Mouse (Mus musculus): ENCODE results near the gene Dapp1. TPM values are rescaled to one million over a fixed set of nuclear protein-coding genes. Genes with fewer than 3 reads are reported as not detected.

Dapp1 gene
- polyA plus RNA-seq (2011; ENCODE audit: insufficient read depth, insufficient read length, low read depth, missing spikeins) = 3.2 and 9.9 TPM in 2 replicates

DNA sequence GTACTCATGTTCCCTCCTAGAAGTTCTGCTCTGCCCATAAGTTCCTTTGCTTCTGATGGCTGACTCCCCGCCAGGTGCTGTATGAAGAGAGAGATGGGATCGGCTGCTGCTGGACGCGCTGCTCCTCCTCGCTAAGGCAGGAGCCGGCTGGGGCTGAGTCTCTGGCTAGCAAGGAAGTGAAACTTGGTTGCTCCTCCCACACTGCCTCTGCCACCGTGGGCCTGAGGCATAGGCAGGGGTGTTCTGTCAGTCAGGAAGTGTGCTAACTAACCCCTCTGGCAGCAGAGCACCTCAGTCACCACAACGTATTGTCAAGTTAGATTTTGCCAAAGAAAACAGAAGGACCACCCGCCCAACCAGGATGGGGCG is at the start of gene Dapp1:
Gene Dapp1 (minus strand): TSS at position 164 of the 369 bp plus-strand sequence.
- Histone ChIP-seq H3K36me3 (ENCODE audit: control insufficient read depth, insufficient read depth, low read length, poor library complexity, severe bottlenecking) (no peaks in the 10 kb centered on the region), H3K4me3 (ENCODE audit: low read depth, low read length) (peak within 1 kb of the TSS; percentile 81), H3K9ac (ENCODE audit: low read depth, poor library complexity, severe bottlenecking) (peak within 1 kb of the TSS; percentile 64), H3K9me3 (replicated peaks; ENCODE audit: control insufficient read depth, insufficient read depth, low read length, poor library complexity, severe bottlenecking) (no peaks in the 10 kb centered on the region), H3K4me1 (ENCODE audit: control insufficient read depth, insufficient read depth, low read length) (no peaks in the 10 kb centered on the region), H3K27ac (ENCODE audit: insufficient read depth, low read length) (peak within 1 kb of the TSS; percentile 21), H3K27me3 (ENCODE audit: control insufficient read depth, insufficient read depth, low read length, poor library complexity, severe bottlenecking) (no peaks in the 10 kb centered on the region; the same call in 1 of the 2 replicates)
- TF ChIP-seq POLR2A (IDR thresholded peaks at IDR 0.05; ENCODE audit: insufficient read depth, low read length) (peak; percentile 18), EP300 (IDR thresholded peaks at IDR 0.05; ENCODE audit: insufficient read depth, low read depth, low read length) (0 out of 2 replicates have a peak, but pooled peaks have one; percentile 14), CTCF (IDR thresholded peaks at IDR 0.05; ENCODE audit: low read depth, low read length) (no peak)

DNA sequence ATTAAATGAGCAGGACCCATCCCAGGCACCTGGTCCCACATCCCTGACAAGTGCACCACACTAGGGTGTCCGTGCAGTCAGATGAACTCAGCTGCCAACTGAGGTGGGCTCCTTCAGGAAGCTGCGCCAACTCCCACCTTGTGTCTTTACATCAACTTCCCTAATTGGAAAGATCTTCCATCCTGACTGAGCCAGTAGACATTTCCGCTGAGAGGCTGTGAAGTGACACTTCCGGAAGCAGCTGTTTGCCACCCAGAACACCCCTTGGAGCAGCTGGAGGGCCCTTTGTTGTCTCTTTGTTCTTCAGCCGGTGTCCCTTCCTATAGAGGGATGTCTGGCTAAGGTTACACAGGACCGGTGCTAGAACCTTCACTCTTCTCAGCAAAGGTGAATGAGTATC is 49.2 kb upstream of the Dapp1 start:
- no peak for TF ChIP-seq CTCF (IDR thresholded peaks at IDR 0.05; ENCODE audit: low read depth, low read length)
- no peak for TF ChIP-seq POLR2A (IDR thresholded peaks at IDR 0.05; ENCODE audit: insufficient read depth, low read length)
- no peak for TF ChIP-seq EP300 (IDR thresholded peaks at IDR 0.05; ENCODE audit: insufficient read depth, low read depth, low read length)
- Histone ChIP-seq H3K9ac (ENCODE audit: low read depth, poor library complexity, severe bottlenecking) (no peak overlapping the region), H3K4me3 (ENCODE audit: low read depth, low read length) (no peak overlapping the region), H3K4me1 (ENCODE audit: control insufficient read depth, insufficient read depth, low read length) (no peaks in the 10 kb centered on the region), H3K27ac (ENCODE audit: insufficient read depth, low read length) (no peak overlapping the region), H3K9me3 (replicated peaks; ENCODE audit: control insufficient read depth, insufficient read depth, low read length, poor library complexity, severe bottlenecking) (no peaks in the 10 kb centered on the region), H3K36me3 (ENCODE audit: control insufficient read depth, insufficient read depth, low read length, poor library complexity, severe bottlenecking) (no peaks in the 10 kb centered on the region), H3K27me3 (ENCODE audit: control insufficient read depth, insufficient read depth, low read length, poor library complexity, severe bottlenecking) (no peaks in the 10 kb centered on the region)

DNA sequence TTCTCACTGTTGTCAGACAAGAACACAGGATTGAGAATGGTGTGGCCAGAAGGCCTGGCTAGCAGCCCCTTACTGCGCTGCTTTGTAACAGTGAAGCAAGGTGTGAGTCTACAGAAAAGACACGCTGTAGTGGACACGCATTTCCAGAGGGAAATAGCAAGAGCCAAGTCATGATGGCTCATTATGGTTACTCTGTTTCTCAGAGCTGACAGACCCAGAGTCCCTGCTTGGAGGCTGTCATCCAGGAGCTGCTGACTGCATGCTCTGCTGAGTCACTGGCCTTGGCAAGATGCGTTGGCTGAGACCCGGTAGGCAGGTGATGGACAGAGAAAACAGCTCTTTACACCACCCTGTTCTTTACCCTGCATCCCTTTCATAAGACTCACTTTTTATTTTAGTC is 48.0 kb upstream of the Dapp1 start:
- Histone ChIP-seq H3K4me1 (ENCODE audit: control insufficient read depth, insufficient read depth, low read length) (no peaks in the 10 kb centered on the region), H3K9me3 (replicated peaks; ENCODE audit: control insufficient read depth, insufficient read depth, low read length, poor library complexity, severe bottlenecking) (no peaks in the 10 kb centered on the region), H3K9ac (ENCODE audit: low read depth, poor library complexity, severe bottlenecking) (no peak overlapping the region), H3K27ac (ENCODE audit: insufficient read depth, low read length) (no peak overlapping the region), H3K36me3 (ENCODE audit: control insufficient read depth, insufficient read depth, low read length, poor library complexity, severe bottlenecking) (no peaks in the 10 kb centered on the region), H3K4me3 (ENCODE audit: low read depth, low read length) (no peak overlapping the region), H3K27me3 (ENCODE audit: control insufficient read depth, insufficient read depth, low read length, poor library complexity, severe bottlenecking) (no peaks in the 10 kb centered on the region)
- TF ChIP-seq POLR2A (IDR thresholded peaks at IDR 0.05; ENCODE audit: insufficient read depth, low read length) (no peak), EP300 (IDR thresholded peaks at IDR 0.05; ENCODE audit: insufficient read depth, low read depth, low read length) (no peak)

DNA sequence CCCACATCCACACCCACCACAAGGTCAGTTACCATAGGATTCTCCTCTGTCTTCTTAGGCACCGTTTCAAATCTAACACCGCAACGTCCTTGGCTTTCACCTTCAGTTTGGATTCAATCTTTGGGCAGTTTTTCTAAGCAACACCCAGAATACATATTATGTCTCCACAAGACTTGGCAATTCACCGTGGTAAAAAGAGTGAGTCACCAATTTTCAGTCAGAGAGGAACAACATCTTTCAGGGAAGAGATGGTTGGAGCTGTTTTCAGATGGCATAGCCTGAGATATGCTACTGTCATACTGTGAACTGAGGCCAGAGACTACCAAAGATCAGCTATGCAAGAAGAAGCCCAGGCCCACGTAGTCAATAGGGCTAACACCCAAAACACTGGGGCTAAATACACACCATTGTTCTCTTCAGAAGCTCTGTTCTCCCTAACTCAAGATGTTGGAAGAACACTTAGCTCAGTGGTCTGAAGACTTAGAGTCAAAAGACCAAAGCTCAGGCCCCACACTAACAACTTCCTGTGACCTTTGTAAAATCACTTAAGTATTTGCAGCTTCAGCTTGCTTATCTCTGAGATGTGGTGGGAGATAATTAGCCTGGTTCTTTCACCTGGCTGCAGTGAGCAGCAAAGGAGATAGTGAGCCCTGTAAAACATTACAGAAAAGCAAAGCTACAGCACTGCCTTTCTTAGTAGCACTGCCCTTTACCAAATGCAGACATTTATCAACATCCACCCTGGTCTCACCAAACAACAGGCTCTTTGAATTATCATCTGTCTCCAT is 46.4 kb upstream of the Dapp1 start:
- TF ChIP-seq CTCF (IDR thresholded peaks at IDR 0.05; ENCODE audit: low read depth, low read length) (no peak), POLR2A (IDR thresholded peaks at IDR 0.05; ENCODE audit: insufficient read depth, low read length) (no peak), EP300 (IDR thresholded peaks at IDR 0.05; ENCODE audit: insufficient read depth, low read depth, low read length) (no peak)
- Histone ChIP-seq H3K4me1 (ENCODE audit: control insufficient read depth, insufficient read depth, low read length) (no peaks in the 10 kb centered on the region), H3K9ac (ENCODE audit: low read depth, poor library complexity, severe bottlenecking) (no peak overlapping the region), H3K36me3 (ENCODE audit: control insufficient read depth, insufficient read depth, low read length, poor library complexity, severe bottlenecking) (no peaks in the 10 kb centered on the region), H3K4me3 (ENCODE audit: low read depth, low read length) (no peak overlapping the region), H3K9me3 (replicated peaks; ENCODE audit: control insufficient read depth, insufficient read depth, low read length, poor library complexity, severe bottlenecking) (no peaks in the 10 kb centered on the region), H3K27ac (ENCODE audit: insufficient read depth, low read length) (no peak overlapping the region), H3K27me3 (ENCODE audit: control insufficient read depth, insufficient read depth, low read length, poor library complexity, severe bottlenecking) (no peaks in the 10 kb centered on the region)

DNA sequence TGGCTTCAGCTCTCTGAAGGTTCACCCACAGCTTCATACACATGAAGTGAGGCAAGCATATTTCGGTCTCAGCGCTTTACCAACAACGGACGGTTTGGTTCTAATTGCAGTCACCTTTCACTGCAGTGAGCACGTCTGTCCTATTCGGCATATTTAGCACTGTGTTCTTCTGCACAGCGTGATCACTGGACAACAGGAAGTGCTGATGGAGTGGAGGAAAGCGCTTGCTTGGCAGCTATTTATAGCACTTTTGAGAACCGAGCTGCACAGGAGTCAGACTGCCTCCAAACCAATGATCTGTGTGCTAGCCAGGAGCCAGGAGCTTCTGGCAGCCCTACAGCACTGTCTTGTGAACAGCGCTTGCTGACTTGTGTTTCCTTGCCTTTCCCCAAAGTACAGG is 44.9 kb upstream of the Dapp1 start:
- Histone ChIP-seq H3K36me3 (ENCODE audit: control insufficient read depth, insufficient read depth, low read length, poor library complexity, severe bottlenecking) (no peaks in the 10 kb centered on the region), H3K9ac (ENCODE audit: low read depth, poor library complexity, severe bottlenecking) (no peak overlapping the region), H3K27me3 (ENCODE audit: control insufficient read depth, insufficient read depth, low read length, poor library complexity, severe bottlenecking) (no peaks in the 10 kb centered on the region), H3K27ac (ENCODE audit: insufficient read depth, low read length) (no peak overlapping the region), H3K4me3 (ENCODE audit: low read depth, low read length) (no peak overlapping the region), H3K9me3 (replicated peaks; ENCODE audit: control insufficient read depth, insufficient read depth, low read length, poor library complexity, severe bottlenecking) (no peaks in the 10 kb centered on the region), H3K4me1 (ENCODE audit: control insufficient read depth, insufficient read depth, low read length) (no peaks in the 10 kb centered on the region)
- TF ChIP-seq EP300 (IDR thresholded peaks at IDR 0.05; ENCODE audit: insufficient read depth, low read depth, low read length) = no peak
- TF ChIP-seq POLR2A (IDR thresholded peaks at IDR 0.05; ENCODE audit: insufficient read depth, low read length) = no peak
- TF ChIP-seq CTCF (IDR thresholded peaks at IDR 0.05; ENCODE audit: low read depth, low read length) = no peak

DNA sequence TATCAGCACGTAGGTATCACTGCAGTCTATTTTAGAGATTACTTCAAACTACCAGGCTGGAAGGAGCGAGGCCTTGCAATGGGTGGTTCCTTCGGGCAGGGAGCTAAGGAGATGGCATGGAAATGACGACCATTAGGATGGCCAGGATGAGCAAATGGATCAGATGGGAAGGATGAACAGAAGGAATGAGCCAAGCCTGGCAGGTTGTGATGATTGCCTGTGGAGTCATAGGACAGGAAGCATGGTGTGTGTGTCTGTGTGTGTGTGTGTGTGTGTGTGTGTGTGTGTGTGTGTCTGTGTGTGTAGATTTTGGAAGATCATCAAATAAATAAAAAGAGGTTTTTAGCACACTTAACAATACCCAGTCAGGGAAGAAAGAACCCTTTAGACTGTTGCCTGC is 41.3 kb upstream of the Dapp1 start:
- no peaks in the 10 kb centered on the region for H3K9me3 ChIP-seq (replicated peaks; ENCODE audit: control insufficient read depth, insufficient read depth, low read length, poor library complexity, severe bottlenecking)
- H3K27ac ChIP-seq (ENCODE audit: insufficient read depth, low read length) = no peak overlapping the region
- H3K36me3 ChIP-seq (ENCODE audit: control insufficient read depth, insufficient read depth, low read length, poor library complexity, severe bottlenecking) = no peaks in the 10 kb centered on the region
- no peak overlapping the region for H3K4me3 ChIP-seq (ENCODE audit: low read depth, low read length)
- H3K9ac ChIP-seq (ENCODE audit: low read depth, poor library complexity, severe bottlenecking) = no peak overlapping the region
- H3K4me1 ChIP-seq (ENCODE audit: control insufficient read depth, insufficient read depth, low read length) = no peaks in the 10 kb centered on the region
- H3K27me3 ChIP-seq (ENCODE audit: control insufficient read depth, insufficient read depth, low read length, poor library complexity, severe bottlenecking) = no peaks in the 10 kb centered on the region
- TF ChIP-seq CTCF (IDR thresholded peaks at IDR 0.05; ENCODE audit: low read depth, low read length) (no peak), POLR2A (IDR thresholded peaks at IDR 0.05; ENCODE audit: insufficient read depth, low read length) (no peak), EP300 (IDR thresholded peaks at IDR 0.05; ENCODE audit: insufficient read depth, low read depth, low read length) (no peak)

All from ES-Bruce4 (cell line).